Mouse (Mus musculus): ENCODE data around the gene F11. TPM values are rescaled to one million over a fixed set of nuclear protein-coding genes. Genes with fewer than 3 reads are reported as not detected.

Gene F11
- 0.07 and 0.26 TPM in 2 replicates for polyA plus RNA-seq (2015; fragmentation: Nextera tagmentation; extraction: Ambion mirVana)

DNA sequence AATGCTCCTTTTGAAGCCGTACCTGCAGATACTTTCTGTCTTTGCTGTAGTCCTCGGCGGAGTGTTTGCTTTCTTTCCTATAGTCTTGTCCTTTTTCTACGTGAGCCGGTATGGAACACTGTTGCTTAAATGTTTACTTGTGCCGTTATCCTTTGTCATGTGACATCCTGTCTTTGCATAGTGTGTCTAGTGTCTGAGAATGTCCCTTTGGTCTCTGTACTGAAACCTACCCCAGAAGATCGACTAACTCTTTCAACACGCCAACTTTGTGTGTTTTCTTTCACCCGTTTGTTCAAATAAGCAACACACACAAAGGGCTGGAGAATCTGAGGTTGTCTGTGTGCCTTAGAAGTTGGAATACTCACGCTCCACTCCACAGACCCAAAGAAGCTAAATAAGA, at the start of gene F11:
Gene F11, minus strand, starts transcription at position 112 of the 400 bp plus-strand sequence.
- Histone ChIP-seq H3K27ac (no peak within 1 kb of the TSS), H3K4me2 (no peak within 1 kb of the TSS), H3K36me3 (no peaks in the 10 kb centered on the region), H3K27me3 (no peaks in the 10 kb centered on the region), H3K9ac (no peak within 1 kb of the TSS), H3K4me3 (no peak within 1 kb of the TSS), H3K9me3 (0 out of 2 replicates have a peak, but pooled peaks cover 2% of the 10 kb centered on the region), H3K4me1 (no peaks in the 10 kb centered on the region)
- WGBS = 90% methylated on average over 10 of the region's 10 CpGs
- no peak for ATAC-seq (ENCODE audit: insufficient number of reproducible peaks, low FRiP score, low TSS enrichment, low read depth)

DNA sequence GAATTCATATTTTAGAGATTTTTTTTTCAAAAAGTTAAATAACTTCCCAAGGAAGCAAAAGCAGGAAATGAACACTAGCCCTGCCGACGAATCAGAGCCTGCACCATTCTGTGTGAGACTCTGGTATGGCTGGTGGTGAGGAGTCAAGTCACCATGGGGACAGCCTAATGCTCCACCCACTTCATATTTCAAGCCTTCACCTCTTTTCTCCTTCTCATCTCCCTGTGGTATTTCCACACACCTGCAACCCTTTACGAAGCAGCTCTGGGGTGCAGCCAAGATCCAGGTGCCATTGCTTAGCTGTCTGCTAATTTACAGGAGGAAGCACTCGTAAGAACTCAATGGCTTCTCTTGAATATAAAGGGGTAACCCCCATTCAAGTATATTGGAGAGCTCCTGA, 49.1 kb upstream of the F11 start:
- Histone ChIP-seq H3K4me3 (no peak overlapping the region), H3K36me3 (no peaks in the 10 kb centered on the region), H3K9me3 (no peaks in the 10 kb centered on the region), H3K4me2 (no peak overlapping the region), H3K27me3 (no peaks in the 10 kb centered on the region), H3K4me1 (no peaks in the 10 kb centered on the region), H3K9ac (no peak overlapping the region), H3K27ac (no peak overlapping the region)
- WGBS = 56% methylated on average over 4 of the region's 4 CpGs
- ATAC-seq (ENCODE audit: insufficient number of reproducible peaks, low FRiP score, low TSS enrichment, low read depth) = no peak

DNA sequence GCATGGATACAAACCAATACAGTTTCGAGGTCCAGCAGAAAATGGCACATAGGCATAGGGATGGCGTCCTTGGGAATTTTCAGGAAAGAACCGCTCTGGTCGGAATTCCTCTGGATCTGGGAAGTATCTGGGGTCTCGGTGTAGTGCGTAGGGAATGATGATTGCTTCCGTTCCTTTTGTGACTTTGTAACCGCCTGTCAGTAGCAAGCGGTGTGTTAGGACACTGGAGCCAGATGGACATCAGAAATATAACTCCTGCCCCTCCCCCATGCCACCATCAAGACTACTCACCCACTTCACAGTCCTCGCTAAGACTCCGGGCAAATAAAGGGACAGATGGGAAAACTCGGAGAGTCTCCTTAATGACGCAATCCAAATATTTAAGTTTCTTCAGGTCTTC, 46.5 kb upstream of the F11 start, which contains the start of gene Gm45753:
Gene Gm45753, minus strand, starts transcription at position 101 of the 400 bp plus-strand sequence.
- Histone ChIP-seq H3K4me3 (no peak within 1 kb of the TSS), H3K9me3 (no peaks in the 10 kb centered on the region), H3K4me1 (no peaks in the 10 kb centered on the region), H3K36me3 (no peaks in the 10 kb centered on the region), H3K4me2 (no peak within 1 kb of the TSS), H3K9ac (no peak within 1 kb of the TSS), H3K27ac (no peak within 1 kb of the TSS), H3K27me3 (no peaks in the 10 kb centered on the region)
- ATAC-seq (ENCODE audit: insufficient number of reproducible peaks, low FRiP score, low TSS enrichment, low read depth) = no peak
- 91% methylated on average over 13 of the region's 13 CpGs for WGBS

DNA sequence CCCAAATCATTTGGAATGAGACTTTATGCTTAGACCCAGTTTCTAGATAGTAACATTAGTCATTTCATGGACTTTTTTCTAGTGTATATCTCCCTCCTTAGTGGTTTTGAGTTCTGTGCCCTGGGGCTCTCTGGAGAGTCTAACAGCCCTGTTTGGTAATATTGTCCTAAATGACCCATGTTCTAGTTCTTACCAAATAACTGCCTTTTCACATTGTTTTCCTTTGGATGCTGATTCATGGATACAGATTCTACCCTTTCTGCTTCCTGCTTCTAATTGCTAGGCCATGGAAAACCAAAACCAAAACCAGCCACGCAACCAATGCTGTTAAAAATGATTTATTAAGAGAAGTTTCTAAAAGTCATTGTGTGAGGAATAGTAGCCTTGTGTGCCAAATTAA, 43.6 kb upstream of the F11 start:
- ATAC-seq (ENCODE audit: insufficient number of reproducible peaks, low FRiP score, low TSS enrichment, low read depth) = no peak
- H3K9me3 ChIP-seq = no peaks in the 10 kb centered on the region
- H3K36me3 ChIP-seq = no peaks in the 10 kb centered on the region
- H3K27me3 ChIP-seq = no peaks in the 10 kb centered on the region
- H3K4me2 ChIP-seq = no peak overlapping the region
- H3K4me1 ChIP-seq = 0 out of 2 replicates have a peak, but pooled peaks cover 2% of the 10 kb centered on the region
- no peak overlapping the region for H3K9ac ChIP-seq
- H3K4me3 ChIP-seq = no peak overlapping the region
- no peak overlapping the region for H3K27ac ChIP-seq
- 60% methylated on average over 1 of the region's 1 CpGs for WGBS

DNA sequence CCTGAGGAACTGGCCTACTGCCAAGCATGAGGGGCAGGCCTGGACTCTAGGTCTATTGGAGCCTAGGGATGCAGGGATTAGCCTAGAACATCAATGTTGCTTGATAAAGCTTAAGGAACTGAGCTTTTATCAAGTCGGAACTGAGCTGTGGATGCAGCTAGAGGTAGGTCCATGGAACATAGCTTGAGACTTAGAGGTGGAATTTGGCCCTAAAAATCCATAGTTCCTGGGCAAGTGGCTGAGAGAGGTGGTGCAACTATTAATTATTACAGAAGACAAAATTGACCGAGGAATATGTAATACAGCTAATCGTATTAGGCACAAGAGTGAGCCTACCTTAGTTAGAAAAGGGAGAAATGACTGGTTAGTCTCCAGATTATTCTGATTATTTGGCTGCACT, 42.5 kb upstream of the F11 start:
- no peaks in the 10 kb centered on the region for H3K36me3 ChIP-seq
- H3K27me3 ChIP-seq = no peaks in the 10 kb centered on the region
- H3K9me3 ChIP-seq = no peaks in the 10 kb centered on the region
- no peak overlapping the region for H3K27ac ChIP-seq
- 0 out of 2 replicates have a peak, but pooled peaks cover 2% of the 10 kb centered on the region for H3K4me1 ChIP-seq
- no peak for ATAC-seq (ENCODE audit: insufficient number of reproducible peaks, low FRiP score, low TSS enrichment, low read depth)
- no peak overlapping the region for H3K4me3 ChIP-seq
- 91% methylated on average over 3 of the region's 3 CpGs for WGBS
- H3K9ac ChIP-seq = no peak overlapping the region
- H3K4me2 ChIP-seq = no peak overlapping the region

DNA sequence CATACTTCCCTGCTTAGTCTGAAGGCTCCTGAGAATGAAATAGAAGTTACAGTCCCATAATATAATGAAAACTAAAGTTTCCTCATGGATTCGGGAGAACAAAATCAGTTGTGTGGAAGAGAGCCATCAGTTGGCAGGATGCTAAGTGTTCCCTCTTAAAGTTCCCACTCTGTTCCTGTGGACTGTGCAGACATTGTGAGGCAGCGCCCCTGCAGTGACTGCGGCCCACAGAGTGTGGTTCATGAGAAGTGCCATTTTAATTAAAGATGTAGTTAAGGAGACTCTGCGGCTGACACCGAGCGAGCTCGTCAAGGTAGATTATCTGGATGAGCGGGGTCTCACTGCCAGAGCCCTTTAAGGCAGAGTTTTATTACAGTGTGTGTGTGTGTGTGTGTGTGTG, 40.6 kb upstream of the F11 start:
- no peak overlapping the region for H3K9ac ChIP-seq
- no peak overlapping the region for H3K4me2 ChIP-seq
- no peaks in the 10 kb centered on the region for H3K36me3 ChIP-seq
- no peaks in the 10 kb centered on the region for H3K9me3 ChIP-seq
- WGBS = 35% methylated on average over 8 of the region's 8 CpGs
- no peaks in the 10 kb centered on the region for H3K27me3 ChIP-seq
- H3K4me3 ChIP-seq = no peak overlapping the region
- 0 out of 2 replicates have a peak, but pooled peaks cover 2% of the 10 kb centered on the region for H3K4me1 ChIP-seq
- no peak overlapping the region for H3K27ac ChIP-seq
- no peak for ATAC-seq (ENCODE audit: insufficient number of reproducible peaks, low FRiP score, low TSS enrichment, low read depth)

DNA sequence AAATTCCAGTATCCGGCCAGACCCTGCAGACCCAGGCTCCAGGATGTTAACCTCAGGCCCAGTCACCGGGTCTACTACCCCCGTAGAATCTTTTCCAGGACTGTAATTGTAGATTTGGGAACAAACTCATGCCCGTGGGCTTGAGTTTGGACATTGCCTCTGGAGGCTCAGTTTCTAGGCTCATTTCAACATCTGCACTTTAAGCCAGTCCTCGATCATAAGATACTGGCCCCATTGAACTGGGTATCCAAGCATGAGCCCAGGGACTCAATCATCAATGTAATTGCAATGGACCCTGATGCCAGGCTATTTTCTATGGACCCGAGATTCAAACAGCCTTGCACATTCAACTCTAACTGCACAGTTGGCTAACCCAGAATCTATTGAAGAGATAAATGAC, 33.4 kb upstream of the F11 start:
- Histone ChIP-seq H3K27me3 (no peaks in the 10 kb centered on the region), H3K9me3 (no peaks in the 10 kb centered on the region), H3K4me1 (no peaks in the 10 kb centered on the region), H3K27ac (no peak overlapping the region), H3K4me2 (no peak overlapping the region), H3K4me3 (no peak overlapping the region), H3K36me3 (no peaks in the 10 kb centered on the region), H3K9ac (no peak overlapping the region)
- 87% methylated on average over 6 of the region's 6 CpGs for WGBS
- no peak for ATAC-seq (ENCODE audit: insufficient number of reproducible peaks, low FRiP score, low TSS enrichment, low read depth)

DNA sequence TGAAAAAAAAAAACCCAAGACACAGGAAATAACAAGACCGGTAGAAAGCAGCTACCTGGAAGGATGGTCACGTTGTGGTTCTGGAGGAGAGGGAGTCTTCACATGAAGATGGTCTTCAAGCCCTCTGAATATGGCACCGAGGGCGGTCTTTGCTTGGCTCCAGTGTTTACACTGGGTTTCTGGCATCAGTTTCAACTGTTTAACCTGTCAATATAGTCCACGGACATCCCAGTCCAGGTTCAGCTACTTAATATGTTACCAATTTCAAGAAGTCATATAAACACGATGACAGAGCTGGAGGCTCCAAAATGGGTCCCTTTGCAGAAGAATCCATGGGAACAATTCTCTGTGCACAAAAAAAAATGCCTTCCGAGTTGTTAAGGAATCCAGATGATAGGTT, 32.9 kb upstream of the F11 start, which contains the start of gene Klkb1:
Gene Klkb1, minus strand, starts transcription at position 173 of the 400 bp plus-strand sequence.
- no peaks in the 10 kb centered on the region for H3K27me3 ChIP-seq
- 89% methylated on average over 7 of the region's 7 CpGs for WGBS

DNA sequence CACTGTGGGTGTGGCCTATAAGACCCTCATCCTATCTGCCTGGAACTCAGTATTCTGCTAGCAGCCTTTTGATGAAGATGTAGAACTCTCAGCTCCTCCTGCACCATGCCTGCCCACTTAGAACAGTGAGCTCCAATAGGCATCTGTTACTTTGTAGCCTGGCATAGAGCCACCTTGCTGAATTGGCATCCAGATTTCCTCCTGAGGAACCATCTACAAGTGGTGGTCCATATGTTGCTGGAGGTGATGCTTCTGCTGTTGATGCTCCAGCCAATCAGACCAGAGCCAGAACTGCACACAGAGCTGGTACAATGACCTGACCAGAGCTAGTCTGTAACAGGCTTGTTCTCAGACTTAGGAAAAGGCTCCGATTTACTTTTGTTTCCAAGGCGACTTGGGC, 30.0 kb upstream of the F11 start:
- Histone ChIP-seq H3K4me3 (no peak overlapping the region), H3K36me3 (no peaks in the 10 kb centered on the region), H3K27ac (no peak overlapping the region), H3K4me2 (no peak overlapping the region), H3K4me1 (no peaks in the 10 kb centered on the region), H3K9ac (no peak overlapping the region), H3K9me3 (no peaks in the 10 kb centered on the region), H3K27me3 (no peaks in the 10 kb centered on the region)
- 81% methylated on average over 2 of the region's 2 CpGs for WGBS
- ATAC-seq (ENCODE audit: insufficient number of reproducible peaks, low FRiP score, low TSS enrichment, low read depth) = no peak

More for the DNA sequence above, 32.9 kb upstream of the F11 start, which contains the start of gene Klkb1:
- H3K4me1 ChIP-seq = no peaks in the 10 kb centered on the region
- H3K4me2 ChIP-seq = no peak within 1 kb of the TSS
- no peak within 1 kb of the TSS for H3K9ac ChIP-seq
- no peak for ATAC-seq (ENCODE audit: insufficient number of reproducible peaks, low FRiP score, low TSS enrichment, low read depth)
- H3K9me3 ChIP-seq = no peaks in the 10 kb centered on the region
- no peak within 1 kb of the TSS for H3K4me3 ChIP-seq
- H3K27ac ChIP-seq = no peak within 1 kb of the TSS
- H3K36me3 ChIP-seq = no peaks in the 10 kb centered on the region

DNA sequence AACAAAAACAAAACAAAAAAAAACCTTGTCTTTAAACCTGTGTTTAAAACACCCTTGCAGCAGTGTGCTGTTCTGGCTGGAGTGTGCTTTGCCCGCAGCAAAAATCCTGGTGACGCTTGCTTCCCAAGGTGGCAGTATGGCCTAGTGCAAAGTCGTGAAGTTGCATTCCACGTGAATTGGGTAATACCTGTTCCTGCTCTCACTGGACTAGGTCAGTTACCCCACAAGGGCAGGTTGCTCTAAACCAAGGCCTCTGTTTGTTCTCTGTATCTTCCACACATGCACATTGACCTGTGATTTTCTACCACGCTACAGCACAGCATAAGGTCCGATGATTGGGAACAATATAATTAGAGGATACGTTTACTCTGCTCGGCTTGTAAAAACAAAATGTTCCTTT, 19.8 kb upstream of the F11 start:
- Histone ChIP-seq H3K27me3 (no peaks in the 10 kb centered on the region), H3K36me3 (no peaks in the 10 kb centered on the region), H3K4me1 (no peaks in the 10 kb centered on the region), H3K9me3 (no peaks in the 10 kb centered on the region), H3K4me3 (no peak overlapping the region), H3K27ac (no peak overlapping the region), H3K4me2 (no peak overlapping the region), H3K9ac (no peak overlapping the region)
- ATAC-seq (ENCODE audit: insufficient number of reproducible peaks, low FRiP score, low TSS enrichment, low read depth) = no peak
- 63% methylated on average over 8 of the region's 8 CpGs for WGBS

DNA sequence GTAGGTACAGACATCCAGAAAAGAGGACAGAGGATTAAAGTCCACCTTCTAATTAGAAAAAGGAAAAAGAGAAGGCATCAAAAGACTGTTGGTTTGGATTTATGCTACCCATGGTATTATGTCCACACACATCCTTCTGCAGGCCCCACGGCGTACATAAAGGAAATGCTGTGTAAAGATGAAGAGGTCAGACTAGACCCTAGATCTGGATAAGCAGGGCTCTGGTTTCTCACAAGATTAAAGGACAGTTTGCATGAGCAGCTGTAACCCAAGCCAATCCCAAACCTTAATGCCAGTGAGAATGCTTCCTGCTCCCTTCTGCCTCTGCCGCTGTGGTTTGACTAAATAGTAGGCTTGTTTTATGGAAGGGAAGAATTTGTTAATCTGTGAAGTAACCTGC, 15.6 kb upstream of the F11 start:
- H3K4me2 ChIP-seq = no peak overlapping the region
- no peaks in the 10 kb centered on the region for H3K27me3 ChIP-seq
- no peak overlapping the region for H3K4me3 ChIP-seq
- no peak overlapping the region for H3K27ac ChIP-seq
- no peak overlapping the region for H3K9ac ChIP-seq
- H3K9me3 ChIP-seq = no peaks in the 10 kb centered on the region
- ATAC-seq (ENCODE audit: insufficient number of reproducible peaks, low FRiP score, low TSS enrichment, low read depth) = no peak
- no peaks in the 10 kb centered on the region for H3K36me3 ChIP-seq
- no peaks in the 10 kb centered on the region for H3K4me1 ChIP-seq
- 65% methylated on average over 3 of the region's 3 CpGs for WGBS

DNA sequence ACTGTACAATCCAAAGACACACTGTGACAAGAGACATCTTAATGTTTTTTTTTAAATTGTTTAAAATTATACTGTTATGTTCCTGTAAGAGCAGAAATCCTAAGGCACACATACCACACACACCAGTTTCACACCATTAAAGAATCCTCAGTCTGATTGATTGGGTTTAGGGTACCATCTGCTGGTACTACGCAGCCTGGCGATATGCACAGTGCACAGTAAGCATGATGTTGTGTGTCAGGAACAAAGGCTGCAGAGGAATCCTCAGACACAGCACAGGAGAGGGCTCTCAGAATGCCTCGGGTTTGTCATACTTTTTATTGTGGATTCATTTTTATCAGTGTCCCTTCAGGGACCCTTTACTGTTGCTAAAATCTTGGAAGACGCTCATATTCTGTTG, 12.5 kb upstream of the F11 start:
- WGBS = 72% methylated on average over 4 of the region's 4 CpGs
- Histone ChIP-seq H3K9me3 (no peaks in the 10 kb centered on the region), H3K27ac (no peak overlapping the region), H3K9ac (no peak overlapping the region), H3K27me3 (no peaks in the 10 kb centered on the region), H3K36me3 (no peaks in the 10 kb centered on the region), H3K4me2 (no peak overlapping the region), H3K4me1 (no peaks in the 10 kb centered on the region), H3K4me3 (no peak overlapping the region)
- ATAC-seq (ENCODE audit: insufficient number of reproducible peaks, low FRiP score, low TSS enrichment, low read depth) = no peak

DNA sequence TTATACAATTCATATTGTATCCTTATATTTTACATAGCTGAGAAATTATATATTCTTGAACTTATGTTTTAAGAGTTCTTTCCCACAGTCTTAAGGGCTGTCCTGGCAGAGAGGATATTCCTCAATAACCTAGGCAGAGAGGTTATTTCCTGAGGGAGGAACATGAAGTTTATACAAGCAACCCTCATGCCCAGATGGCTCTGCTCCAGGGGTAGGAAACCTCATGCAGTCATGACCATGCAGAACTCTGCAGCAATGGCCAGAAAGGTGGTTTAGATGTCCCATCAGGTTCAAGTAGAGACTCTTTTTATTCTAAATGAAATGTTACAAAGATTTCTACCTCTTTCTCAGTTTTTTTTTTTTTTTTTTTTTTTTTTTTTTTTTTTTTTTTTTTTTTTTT, 7.2 kb upstream of the F11 start:
- Histone ChIP-seq H3K4me3 (no peak overlapping the region), H3K27me3 (no peaks in the 10 kb centered on the region), H3K9me3 (0 out of 2 replicates have a peak, but pooled peaks cover 2% of the 10 kb centered on the region), H3K4me1 (peaks cover 3% of the 10 kb centered on the region; the same call in 1 of the 2 replicates), H3K36me3 (no peaks in the 10 kb centered on the region), H3K4me2 (no peak overlapping the region), H3K9ac (no peak overlapping the region), H3K27ac (no peak overlapping the region)
- ATAC-seq (ENCODE audit: insufficient number of reproducible peaks, low FRiP score, low TSS enrichment, low read depth) = no peak

All from limb, embryonic 15.5 days (tissue).